In the genomic region with DNA sequence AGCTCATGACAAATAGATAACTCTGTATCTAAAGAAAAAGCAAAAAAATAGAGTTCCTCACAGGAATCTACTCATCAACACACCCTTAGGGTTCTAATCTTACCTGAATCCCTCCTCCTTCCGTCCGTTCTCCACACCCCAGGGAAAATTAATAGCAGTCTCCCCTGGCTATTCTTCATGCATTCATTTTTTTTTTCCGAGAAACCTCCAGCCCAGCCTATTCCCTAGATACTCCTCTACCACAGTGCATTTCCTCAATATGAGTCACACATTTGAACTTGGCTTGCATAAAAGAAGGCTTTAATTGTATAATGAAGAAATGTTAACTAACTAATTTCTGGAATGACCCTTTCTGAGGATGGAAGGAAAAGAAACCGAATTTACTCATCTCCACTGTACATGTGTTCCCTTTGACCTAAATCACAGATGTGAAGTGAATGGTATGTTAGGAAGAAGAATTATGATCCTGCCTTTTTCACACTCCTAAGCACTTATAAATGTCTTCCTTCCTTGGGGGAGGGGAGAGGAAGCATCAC, we compare ENCODE assay signal across 14 mouse cellular contexts.
"Had no signal": no experiment of that assay in that cellular context is flagged by ENCODE, and none has a peak within 500 bp of the region (broad histone marks: within the 10 kb centered on the region; RNA-seq: fewer than 3 reads in every experiment).

No protein-coding gene starts in this region.

- H3K27ac ChIP-seq: layer of hippocampus, adult 2 months; limb, embryonic 12.5 days; liver, embryonic 13.5 days; lung, embryonic 15.5 days; macrophage; midbrain, embryonic 12.5 days; stomach, postnatal 0 days had no signal

- H3K4me1 ChIP-seq: liver, embryonic 13.5 days; lung, embryonic 15.5 days; midbrain, embryonic 12.5 days had no signal

- H3K4me3 ChIP-seq: layer of hippocampus, adult 2 months; limb, embryonic 12.5 days; liver, embryonic 13.5 days; lung, embryonic 15.5 days; megakaryocyte, embryonic 14.5 days; midbrain, embryonic 12.5 days had no signal

- H3K9ac ChIP-seq: limb, embryonic 12.5 days; liver, embryonic 13.5 days; liver, postnatal 0 days; lung, embryonic 15.5 days; midbrain, embryonic 12.5 days had no signal

- H3K9me3 ChIP-seq: limb, embryonic 12.5 days; liver, embryonic 13.5 days; lung, embryonic 15.5 days; megakaryocyte, embryonic 14.5 days; midbrain, embryonic 12.5 days had no signal

- H3K36me3 ChIP-seq: limb, embryonic 12.5 days; liver, embryonic 13.5 days; lung, embryonic 15.5 days; midbrain, embryonic 12.5 days had no signal

- H3K27me3 ChIP-seq: limb, embryonic 12.5 days; liver, embryonic 13.5 days; lung, embryonic 15.5 days; megakaryocyte, embryonic 14.5 days; midbrain, embryonic 12.5 days had no signal

- DNase-seq: kidney, adult 18-20 months; kidney, postnatal 4 days; liver; liver, embryonic 13.5 days; liver, postnatal 0 days; lung, postnatal 14 days; thymus, postnatal 14 days had no signal

- ATAC-seq: liver, postnatal 0 days had no signal

- H3K4me2 ChIP-seq: limb, embryonic 12.5 days; liver, embryonic 13.5 days; lung, embryonic 15.5 days; midbrain, embryonic 12.5 days had no signal
